Mouse (Mus musculus): ENCODE measurements around the gene Fam240a.

The Fam240a gene

DNA sequence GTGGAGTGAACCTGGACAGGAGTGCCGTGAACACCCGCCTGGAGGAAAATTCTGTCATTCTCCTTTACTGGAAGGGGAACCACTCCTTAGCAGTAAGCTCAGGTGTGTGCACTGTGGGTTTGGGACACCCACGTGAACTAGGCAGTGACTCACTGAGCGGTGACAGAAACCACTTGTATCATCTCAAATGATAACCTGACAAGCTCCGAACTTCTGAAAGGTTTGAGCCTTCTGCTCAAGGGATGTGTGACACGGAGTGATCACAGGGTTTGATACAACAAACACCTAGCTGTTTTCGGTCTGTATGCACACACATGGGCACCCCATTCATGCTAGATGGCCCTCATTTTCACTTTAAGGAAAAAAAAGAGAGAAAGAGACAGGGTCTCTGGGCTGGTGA, at the start of gene Fam240a:
Gene Fam240a (minus strand): TSS at position 76 of the 400 bp plus-strand sequence.
- DNase-seq, result no peak

DNA sequence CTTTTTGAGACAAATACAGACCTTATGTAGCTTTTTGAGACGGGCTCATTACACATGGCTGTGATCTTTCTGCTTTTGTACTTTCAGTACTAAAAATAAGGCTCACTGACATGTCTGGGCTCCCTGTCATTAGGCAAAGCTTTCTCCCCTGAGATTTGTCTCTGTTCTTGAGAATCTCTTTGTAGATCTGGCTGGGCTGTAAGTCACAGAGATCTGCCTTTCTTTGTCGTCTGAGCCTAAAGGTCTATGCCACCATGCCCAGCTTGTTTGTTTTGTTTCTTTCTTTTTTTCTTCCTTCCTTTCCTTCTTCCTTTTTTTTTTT, 49.2 kb upstream of the Fam240a start:
- no peak for DNase-seq

DNA sequence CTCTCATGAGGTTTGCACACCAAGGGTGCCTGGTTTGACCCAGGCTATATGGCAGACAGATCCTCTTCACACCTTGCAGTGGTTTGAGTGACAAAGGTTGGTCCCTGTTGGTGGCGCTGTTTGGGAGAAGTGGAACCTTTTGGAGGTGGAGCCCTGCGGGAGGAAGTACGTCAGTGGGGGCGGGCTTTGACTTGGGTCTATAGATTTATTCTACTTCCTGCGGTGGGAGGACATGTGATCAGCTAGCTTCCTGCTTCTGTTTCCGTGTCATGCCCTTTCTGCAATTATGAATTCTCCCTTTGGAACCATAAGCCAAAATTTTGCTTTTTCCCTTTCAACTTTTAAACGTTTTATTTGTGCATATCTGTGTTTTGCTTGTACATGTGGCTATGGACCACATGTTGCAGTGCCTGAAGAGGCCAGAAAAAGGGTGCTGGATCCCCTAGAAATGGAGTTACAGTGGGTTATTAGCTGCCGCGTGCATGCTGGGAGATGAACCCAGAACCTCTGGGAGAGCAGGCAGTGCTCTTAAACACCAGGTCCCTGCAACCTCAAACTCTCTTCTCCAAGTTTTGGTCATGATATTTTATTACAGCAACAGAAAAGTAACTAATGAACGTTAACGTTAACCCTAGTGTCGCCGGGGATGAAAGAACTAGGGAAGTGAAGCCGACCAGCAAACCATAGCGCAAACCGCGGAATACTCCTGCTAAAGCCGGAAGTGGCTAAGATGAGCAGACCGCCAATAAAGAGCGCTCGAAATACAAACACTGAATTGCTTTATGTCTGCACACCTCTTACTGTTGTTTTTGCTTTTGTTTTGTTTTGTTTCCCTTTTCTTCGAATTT, 48.6 kb upstream of the Fam240a start:
- DNase-seq, result no peak

DNA sequence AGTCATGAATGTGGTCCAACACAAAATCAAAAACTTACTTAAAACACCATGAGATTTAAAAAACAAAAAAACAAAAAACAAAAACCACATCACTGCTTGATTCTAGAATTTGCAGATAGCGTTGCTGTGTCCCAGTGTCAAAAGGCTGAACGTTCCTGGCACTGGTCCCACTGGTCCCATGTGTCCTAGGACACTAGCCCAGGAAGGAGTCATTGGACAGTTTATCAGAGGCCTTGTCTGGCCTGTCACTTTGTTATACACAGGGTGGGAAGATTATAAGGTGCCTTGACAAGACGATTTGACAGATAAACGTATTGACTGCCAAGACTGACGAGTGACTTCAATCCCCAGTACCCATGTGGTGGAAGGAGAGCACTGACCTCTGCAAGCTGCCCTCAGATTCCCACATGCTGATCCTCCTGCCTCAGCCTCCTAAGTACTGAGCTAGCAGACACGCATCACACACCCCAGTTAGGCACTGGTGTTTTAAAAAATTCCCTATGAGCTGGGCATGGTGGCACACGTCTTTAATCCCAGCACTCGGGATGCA, 47.0 kb upstream of the Fam240a start:
- DNase-seq, result no peak

DNA sequence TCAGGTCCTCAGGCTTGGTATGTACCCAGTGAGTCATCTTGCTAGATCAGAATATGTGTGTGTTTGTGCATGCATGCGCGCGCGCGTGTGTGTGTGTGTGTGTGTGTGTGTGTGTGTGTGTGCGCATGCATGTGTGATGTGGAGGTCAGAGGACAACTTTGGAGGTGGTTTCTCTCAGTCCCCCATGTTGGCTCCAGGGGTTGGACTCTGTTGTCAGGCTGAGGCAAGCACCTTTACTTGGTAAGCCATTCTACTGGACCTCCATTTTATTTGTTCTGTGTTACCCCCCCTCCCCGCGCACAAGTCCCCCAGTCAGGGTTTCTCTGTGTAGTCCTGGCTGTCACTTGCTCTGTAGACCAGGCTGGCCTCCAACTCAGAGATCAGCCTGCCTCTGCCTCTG, 44.7 kb upstream of the Fam240a start:
- no peak for DNase-seq

DNA sequence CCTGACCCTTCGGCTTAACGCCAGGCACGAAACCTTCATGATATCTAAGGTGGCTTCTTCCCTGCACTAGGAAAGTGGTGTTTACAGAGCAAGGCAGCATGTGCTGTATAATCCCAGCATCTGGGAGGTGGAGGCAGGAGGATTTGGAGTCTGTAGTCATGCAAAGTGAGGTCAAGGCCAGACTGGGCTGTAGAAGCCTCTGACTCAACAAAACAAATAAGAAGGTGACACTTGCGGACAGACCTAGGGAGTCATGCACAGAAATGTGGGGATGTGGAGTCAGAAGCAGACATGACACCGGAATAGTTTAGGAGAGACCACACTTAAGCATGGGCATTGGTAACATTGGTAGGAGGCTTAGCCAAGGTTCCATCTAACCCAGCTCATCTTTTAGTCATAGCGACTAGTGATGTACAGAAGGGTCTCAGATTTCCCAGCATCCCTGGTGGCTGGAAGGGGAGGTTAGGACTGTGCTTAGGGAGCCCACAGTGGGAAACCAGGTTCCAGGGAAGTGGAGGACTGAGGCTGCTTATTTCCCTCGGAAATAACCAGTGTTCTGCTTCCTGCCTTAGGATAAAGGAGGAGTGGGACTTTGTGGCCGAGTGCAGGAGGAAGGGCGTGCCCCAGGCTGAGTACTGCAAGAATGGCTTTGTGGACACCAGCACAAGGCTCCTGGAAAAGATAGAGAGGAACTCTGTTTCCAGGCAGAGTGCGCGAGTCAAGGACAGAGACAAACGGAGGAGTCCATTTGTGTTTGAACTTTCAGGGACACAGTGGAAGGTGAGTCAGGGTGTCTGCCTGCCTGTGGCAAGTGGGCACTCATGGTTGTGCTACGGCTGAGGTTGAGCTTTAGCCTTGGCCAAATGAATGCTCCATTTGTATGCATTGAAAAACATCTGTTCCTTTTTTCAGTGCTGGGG, 43.8 kb upstream of the Fam240a start:
- DNase-seq, result no peak

DNA sequence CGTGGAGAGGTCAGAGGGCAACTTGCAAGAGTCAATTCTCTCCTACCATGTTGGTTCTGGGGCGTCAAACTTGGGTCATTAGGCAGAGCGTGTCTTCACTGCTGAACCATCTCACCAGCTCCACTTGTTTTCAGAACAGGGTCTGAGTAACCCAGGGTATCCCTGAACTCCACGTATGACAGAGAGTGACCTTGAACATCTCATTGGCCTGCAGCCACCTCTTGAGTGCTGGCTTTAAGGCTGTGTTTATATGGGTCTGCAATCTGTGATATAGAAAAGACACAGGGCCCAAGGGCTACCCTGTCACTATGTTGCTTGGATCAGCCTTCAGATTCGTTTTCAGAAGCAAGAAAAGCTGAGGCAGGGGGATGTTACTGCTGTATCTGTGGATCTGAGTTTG, 43.0 kb upstream of the Fam240a start:
- no peak for DNase-seq

DNA sequence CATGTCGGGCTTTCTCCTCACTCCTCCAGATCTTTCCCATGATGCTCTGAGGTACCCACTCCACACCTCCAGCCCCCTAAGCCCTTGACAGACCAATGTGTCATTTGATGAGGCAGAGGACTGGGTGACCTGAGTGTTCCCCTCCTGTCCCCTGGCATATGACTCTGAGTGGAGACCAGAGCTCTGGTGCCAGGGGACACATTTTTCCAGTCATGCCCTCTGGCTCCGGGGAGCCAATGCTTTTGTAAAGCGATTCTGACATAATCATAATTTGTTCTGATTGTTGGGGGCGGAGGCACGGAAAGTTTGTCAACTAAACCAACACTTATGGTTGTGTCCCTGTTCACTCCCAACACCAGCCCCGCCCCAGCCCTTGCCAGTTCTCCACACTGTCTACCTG, 39.3 kb upstream of the Fam240a start:
- DNase-seq, result no peak

DNA sequence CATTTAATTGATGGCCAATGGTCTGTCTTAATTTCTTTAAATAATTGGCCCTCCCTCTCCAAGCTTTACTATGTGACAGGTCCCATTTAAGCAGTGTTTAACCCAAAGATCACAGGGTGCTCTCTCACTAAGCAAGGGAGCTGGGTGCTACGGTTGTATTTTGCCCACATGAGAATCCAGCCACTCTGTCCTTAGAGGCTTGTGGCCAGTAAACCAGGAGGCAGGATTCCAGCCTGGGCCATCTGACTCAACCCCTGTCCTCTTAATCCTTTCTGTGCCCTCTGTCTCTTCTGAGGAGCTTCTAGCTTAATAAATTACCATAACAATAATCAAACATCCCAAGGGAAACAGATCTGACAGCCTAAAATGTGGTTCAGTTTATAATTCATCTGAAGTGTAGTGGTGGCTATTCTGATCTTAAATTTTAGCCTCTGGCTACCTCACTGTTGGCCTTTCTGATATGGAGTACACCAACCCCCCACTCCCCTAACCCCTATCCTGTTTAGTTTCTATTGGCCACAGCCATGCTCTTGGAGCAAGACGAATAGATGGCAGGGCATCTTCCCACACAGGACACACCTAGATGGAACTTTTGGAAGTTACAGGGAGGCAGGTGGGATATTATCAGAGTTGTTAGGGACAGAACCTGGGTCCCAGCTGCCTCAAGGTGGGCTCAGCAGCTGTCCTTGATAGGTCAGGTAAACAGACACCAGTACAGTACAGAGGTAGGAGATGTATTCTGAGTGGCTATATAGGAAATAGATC, 38.2 kb upstream of the Fam240a start:
- no peak for DNase-seq

DNA sequence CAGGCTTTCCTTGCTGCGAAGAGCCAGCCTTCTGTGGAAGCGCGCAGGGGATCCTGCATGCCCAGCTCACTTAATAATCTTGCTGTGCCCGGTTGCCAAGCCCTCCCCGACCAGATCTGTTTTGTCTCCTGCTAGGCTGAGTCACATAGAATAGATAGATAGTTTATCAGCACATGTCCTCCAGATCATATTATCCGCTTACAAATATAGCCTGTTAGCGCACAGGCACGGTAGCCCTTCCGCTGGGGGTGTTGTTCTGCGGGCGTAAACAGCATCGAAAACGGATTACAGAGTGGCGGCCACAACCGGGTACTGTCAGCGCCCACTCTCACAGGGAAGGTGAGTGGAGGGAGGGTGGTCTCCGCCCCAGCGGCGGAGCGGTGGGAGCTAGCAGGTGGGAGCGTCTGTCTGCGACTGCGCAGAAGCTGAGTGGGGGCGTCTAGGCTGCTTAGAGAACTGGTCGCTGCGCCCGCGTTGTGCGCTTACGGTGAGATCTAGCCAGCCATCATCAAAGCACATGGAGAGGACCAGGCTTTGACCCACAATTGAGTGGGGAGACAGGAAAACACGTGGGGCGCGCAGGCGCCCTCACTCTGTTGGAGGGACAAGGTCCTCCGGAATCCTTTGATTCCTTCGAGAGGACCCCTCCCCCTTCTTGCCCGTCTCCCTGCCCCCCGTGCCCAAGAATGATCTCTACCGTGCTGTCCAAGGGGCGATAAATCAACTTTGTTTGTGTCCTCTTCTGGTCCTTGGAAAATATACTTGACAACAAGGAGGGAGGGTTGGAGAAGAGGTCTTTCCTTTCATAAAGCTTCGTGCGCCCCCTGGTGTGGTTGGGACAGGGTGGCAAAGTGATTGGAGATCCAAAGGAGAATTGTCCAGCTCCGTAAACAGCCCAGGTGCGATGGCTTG, 37.1 kb upstream of the Fam240a start:
- DNase-seq, result peak; percentile 29 to 34

DNA sequence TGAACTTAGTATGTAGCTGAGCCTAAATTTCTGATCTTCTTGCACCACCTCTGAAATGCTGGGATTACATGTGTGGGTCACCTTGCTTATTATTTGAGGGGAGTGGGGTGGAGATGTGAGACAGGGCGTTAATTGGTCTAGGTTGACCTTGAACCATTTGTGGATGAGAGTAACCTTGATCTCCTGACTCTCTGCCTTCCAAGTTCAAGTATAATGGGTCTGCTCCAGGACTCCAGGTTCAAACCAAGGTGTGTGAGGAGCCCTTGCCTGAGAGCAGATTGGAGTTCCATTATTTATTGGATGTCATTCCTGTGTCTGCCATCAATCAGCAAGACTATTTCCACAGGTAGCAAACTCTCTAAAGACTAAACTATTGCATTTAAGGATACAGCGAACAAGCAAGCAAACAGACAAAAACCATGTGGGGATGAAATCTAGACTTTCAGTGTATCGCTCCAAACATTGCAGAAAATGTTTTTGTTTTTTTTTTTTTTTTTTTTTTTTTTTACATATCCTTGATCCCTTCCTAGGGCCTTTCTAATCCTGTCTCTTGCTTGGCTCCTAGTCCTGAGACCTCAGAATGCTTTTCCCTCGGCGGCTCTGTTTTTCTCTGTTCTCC, 36.4 kb upstream of the Fam240a start:
- no peak for DNase-seq

DNA sequence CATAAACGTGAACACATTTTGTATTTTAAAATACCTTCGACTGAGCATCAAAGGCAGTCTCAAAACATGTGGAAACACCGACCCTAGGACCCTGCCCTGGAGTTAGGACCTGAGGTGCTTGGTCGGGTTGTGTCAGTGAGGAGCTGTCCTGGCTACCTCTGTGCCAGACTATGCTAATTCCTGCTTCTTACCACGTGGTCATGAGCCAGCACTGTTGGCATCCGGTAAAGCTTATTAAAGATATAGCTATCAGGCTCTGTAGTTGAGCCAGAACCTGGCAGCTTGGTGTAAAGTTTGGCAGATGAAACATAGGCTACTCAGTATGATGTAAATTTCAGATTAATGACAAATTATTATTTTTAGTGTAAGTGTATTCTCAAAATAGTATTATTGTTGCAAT, 35.7 kb upstream of the Fam240a start:
- DNase-seq, result no peak

DNA sequence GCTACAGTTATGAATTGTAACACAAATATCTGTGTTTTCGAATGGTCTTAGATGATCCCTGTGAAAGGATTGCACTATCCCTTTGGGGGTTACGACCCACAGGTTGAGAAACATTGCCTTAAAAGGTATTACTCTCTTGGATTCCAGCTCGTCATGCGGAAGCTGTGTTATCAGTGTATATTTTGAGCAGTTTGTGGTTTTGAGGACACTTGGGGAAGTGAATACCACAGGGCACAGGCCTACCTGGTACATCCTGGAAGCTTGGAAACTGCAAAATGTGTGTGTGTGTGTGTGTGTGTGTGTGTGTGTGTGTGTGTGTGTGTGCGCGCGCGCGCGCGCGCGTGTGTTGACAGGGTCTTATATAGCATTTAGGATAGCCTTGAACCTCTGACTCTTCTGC, 35.2 kb upstream of the Fam240a start:
- DNase-seq, result no peak

DNA sequence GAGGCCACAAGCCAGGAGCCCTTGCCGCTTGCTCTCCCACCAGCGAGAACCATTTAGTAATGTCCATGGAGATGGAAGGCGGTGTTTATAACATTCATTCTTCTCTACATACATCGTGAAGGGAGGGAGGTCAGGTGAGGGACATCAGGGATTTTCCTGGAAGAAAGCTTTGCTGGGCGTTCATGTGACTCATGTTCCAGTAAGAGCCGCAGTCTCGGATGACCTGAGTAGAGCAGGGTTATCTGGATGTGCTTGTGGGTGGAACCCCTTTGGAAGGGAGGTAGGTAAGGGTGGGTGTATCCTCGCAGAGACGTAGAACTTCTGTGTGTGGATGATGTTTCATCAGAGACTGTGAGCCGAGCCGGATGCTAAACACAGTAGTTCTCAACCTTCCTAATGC, 34.7 kb upstream of the Fam240a start, which contains the start of gene Lrrc2:
Gene Lrrc2 (plus strand): TSS at position 149 of the 400 bp plus-strand sequence.
- no peak for DNase-seq

DNA sequence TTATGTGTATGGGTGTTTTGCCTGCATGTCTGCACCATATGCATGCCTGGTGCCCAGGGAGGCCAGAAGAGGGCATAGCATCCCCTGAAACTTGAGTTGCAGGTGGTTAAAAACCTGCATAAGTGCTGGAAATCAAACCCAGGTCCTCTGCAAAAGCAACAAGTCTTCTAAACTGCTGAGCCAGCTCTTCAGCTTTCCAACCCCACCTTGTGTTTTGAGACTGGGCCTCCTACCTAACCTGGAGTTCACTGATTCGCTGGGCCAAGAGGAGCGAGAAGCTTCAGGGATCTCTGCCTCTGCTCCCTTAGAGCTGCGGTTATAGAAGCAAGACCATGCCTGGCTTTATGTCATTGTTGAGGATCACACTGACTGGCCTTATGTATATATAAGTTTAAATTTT, 33.4 kb upstream of the Fam240a start:
- no peak for DNase-seq

DNA sequence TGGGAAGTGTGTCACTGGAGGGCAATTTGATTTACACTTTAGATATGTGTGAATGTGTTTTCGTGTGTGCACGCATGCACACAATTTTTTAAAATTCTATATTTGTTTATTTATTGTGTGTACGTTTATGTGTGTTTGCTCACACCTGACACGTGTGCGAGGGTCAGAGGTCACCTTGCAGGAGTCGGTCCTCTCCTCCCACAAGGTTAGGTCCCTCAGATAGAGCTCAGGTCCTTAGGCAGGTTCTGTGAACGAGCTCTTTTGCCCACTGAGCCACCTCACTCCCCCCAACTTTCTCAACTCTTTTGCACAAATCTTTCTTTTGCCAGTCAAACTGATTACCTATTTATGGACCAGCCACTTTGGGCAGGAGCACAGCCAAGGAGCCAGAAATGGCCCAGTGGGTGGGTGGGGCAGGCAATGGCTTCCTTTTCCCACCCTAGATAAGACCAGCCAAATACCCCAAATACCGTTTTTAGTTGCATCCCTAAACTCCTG, 32.2 kb upstream of the Fam240a start:
- DNase-seq, result no peak

DNA sequence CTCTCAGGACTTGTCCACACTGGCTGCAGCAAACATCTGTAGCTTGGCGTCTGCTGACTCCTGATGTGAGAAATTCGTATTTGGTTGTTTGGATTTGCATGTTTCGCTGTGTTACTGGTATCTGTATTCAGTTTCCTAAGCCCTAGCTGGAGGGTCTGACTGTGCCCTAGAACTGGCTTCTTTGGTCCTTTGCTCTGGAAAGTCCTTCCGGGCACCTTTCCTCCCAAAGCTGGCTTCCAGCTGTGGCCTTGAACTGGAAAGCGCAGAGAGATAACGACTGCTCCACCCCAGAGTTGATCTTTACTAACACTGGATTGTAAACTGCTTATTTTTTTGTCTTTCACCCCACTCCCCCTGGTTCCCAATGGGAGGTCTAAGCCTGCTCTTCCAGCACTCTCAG, 31.2 kb upstream of the Fam240a start:
- no peak for DNase-seq

DNA sequence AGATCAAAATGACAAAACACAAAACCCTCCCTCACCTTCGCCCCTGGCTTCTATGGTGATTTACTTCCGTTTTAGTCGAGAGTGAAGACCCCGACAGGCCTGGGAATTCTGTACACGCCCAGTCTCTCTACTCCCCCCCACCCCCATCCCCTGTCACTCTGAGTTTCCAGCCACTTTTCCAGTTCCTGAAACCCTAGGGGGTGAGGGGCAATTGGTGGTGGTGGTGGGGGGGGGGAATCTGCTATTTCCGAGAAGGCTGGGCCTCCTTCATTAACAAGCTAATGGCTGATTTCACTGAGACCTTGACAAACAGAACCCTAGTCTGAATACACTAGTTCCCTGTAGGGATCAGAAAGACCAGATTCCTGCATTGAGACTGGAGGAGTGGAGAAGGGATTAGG, 30.6 kb upstream of the Fam240a start:
- DNase-seq, result no peak

DNA sequence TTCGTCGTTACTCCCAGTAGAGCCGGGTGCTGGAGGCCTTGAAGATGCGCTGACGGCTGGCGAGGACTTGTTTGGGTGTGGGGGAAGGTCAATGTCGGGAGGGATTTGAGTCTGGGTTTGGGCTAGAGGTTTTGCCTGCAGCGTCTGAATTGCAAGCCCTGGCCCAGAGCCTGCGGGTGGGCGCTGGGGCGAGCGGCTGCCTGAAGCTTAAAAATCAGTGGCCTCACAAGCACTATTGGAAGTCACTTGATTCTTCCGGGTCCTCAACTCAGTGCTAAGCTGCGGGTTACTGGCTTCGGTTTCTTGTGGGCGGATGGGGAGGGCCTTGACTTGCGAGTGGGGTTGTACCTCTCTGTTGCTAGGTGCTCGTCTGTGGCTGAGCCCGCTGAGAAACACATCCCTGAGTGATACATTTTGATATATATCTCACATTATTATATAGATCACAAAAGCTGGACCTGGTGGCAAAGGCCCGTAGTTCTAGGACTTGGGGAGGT, 29.9 kb upstream of the Fam240a start:
- DNase-seq, result no peak

DNA sequence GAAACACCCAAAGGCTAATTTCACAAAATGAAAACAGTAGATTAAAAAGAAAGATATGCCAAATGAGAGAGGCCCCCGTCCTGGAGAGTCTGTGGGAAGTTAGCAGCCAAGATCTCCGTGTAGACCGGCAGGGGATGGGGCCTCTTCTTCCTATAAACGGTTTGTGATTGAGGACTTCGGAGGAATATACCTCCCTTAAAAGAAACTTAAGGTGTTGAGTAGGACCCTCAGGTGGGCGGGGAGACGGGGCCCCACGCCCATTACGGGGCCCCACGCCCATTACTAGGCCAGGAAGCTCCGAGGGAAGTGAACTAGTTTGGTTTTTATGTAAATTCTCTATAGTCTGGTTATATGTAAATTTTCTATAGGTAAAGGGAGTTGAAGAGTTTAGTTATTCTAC, 29.3 kb upstream of the Fam240a start, which contains the start of gene Tdgf1:
Gene Tdgf1 (minus strand): TSS at position 233 of the 400 bp plus-strand sequence.
- DNase-seq, result no peak

DNA sequence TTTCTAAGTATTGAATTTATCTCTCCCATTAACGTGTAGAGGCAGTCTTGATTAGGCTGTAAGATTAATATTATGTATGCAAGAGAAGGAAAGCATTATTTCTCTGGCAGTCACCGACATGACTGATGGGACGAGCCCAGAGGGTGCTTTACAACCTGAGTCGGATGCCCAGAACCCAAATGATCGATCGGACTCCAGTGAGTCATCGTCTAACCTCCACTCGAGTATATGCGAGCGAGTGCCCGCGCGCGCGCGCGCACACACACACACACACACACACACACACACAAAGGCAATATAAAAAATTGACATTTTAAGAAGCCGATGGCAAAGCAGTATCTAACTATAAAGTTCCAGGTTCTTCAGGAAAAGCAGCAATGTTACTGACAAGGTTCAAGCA, 28.7 kb upstream of the Fam240a start:
- DNase-seq, result no peak

Measured in cerebellum, postnatal 36 days (tissue).